Mouse (Mus musculus): ENCODE measurements around the gene Gm45618. TPM values are rescaled to one million over a fixed set of nuclear protein-coding genes. Genes with fewer than 3 reads are reported as not detected.

Gm45618 gene
- polyA plus RNA-seq (2012; rRNA removed; ENCODE audit: low replicate concordance) = not detected in 2 replicates

DNA sequence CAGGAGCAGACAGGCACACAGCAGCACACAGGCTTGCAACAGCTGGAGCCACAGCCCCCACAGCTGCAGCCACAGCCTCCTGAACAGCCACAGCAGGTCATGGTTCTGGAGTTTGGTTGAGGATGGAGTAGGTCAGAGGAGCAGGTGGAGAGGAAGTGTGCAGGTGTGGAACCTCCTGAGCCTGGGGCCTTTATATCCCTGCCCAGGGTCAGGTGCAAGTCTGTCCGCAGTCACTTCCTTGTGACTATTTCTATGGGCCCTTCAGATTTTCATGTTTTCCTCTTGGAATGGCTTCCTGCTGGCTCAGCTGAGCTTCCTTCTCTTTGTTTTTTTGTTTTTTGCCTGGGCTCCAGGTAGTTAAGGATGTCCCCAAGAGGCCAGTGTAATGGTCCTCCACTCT lies at the start of gene Gm45618:
Gene Gm45618, minus strand, starts transcription at position 101 of the 400 bp plus-strand sequence.

DNA sequence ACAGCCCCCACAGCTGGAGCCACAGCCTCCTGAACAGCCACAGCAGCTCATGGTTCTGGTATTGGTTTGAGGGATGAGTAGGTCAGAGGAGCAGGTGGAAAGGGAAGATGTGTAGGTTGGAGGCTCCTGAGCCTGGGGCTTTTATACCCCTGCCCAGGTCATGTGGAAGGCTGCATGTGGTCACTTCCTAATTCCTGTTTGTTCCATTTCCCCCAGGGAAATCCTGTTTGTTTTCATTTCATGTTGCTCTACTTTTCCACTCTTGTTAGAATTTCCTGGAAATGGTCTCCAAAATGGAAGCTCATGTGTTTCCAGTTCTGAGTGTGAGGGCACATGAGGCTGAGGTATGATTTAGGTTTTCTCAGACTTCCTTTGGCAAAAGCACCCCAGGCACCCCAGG lies 45.1 kb upstream of the Gm45618 start, which contains the start of gene Gm4553:
Gene Gm4553, minus strand, starts transcription at position 101 of the 400 bp plus-strand sequence.

GRCm38 (mm10) chr7:142157013-142157412 lies 36.5 kb upstream of the Gm45618 start, which contains the start of gene Gm29735:
TSS of gene Gm29735 (minus strand) at chr7:142157113.

GRCm38 (mm10) chr7:142144507-142144906 lies 24.0 kb upstream of the Gm45618 start, which contains the start of gene Gm45337:
TSS of gene Gm45337 (minus strand) at chr7:142144607.

GRCm38 (mm10) chr7:142135934-142136333 lies 15.4 kb upstream of the Gm45618 start, which contains the start of gene Gm39115:
TSS of gene Gm39115 (minus strand) at chr7:142136034.

GRCm38 (mm10) chr7:142095183-142095931 lies 25.2 kb downstream of the Gm45618 start, which contains the start of gene Dusp8:
TSS of gene Dusp8 (minus strand) at chr7:142095843.

Other genes with a start within 250 kb of the Gm45618 start
- gene Tollip, start 202.2 kb downstream of the Gm45618 start, polyA plus RNA-seq (2012; rRNA removed; ENCODE audit: low replicate concordance) = 79.8 and 82.1 TPM in 2 replicates
- gene Brsk2, start 171.0 kb downstream of the Gm45618 start, polyA plus RNA-seq (2012; rRNA removed; ENCODE audit: low replicate concordance) = 0.20 and 0.39 TPM in 2 replicates
- gene Mob2, start 59.7 kb downstream of the Gm45618 start, polyA plus RNA-seq (2012; rRNA removed; ENCODE audit: low replicate concordance) = 58.9 and 65.2 TPM in 2 replicates
- 7.4 and 12.9 TPM in 2 replicates for gene Dusp8, start 24.9 kb downstream of the Gm45618 start, polyA plus RNA-seq (2012; rRNA removed; ENCODE audit: low replicate concordance)
- not detected in 2 replicates for gene Gm39115, start 15.3 kb upstream of the Gm45618 start, polyA plus RNA-seq (2012; rRNA removed; ENCODE audit: low replicate concordance)
- not detected in 2 replicates for gene Gm45337, start 23.9 kb upstream of the Gm45618 start, polyA plus RNA-seq (2012; rRNA removed; ENCODE audit: low replicate concordance)
- gene Gm29735, start 36.4 kb upstream of the Gm45618 start, polyA plus RNA-seq (2012; rRNA removed; ENCODE audit: low replicate concordance) = not detected in 2 replicates
- gene Gm4553, start 45.0 kb upstream of the Gm45618 start, polyA plus RNA-seq (2012; rRNA removed; ENCODE audit: low replicate concordance) = not detected in 2 replicates
- not detected in 2 replicates for gene Krtap5-2, start 55.3 kb upstream of the Gm45618 start, polyA plus RNA-seq (2012; rRNA removed; ENCODE audit: low replicate concordance)
- gene Gm10153, start 69.7 kb upstream of the Gm45618 start, polyA plus RNA-seq (2012; rRNA removed; ENCODE audit: low replicate concordance) = not detected in 2 replicates
- not detected in 2 replicates for gene Krtap5-3, start 80.6 kb upstream of the Gm45618 start, polyA plus RNA-seq (2012; rRNA removed; ENCODE audit: low replicate concordance)
- not detected in 2 replicates for gene Gm7579, start 91.1 kb upstream of the Gm45618 start, polyA plus RNA-seq (2012; rRNA removed; ENCODE audit: low replicate concordance)
- not detected in 2 replicates for gene Krtap5-5, start 109.2 kb upstream of the Gm45618 start, polyA plus RNA-seq (2012; rRNA removed; ENCODE audit: low replicate concordance)
- not detected in 2 replicates for gene Gm40460, start 120.3 kb upstream of the Gm45618 start, polyA plus RNA-seq (2012; rRNA removed; ENCODE audit: low replicate concordance)
- gene Gm2431, start 137.6 kb upstream of the Gm45618 start, polyA plus RNA-seq (2012; rRNA removed; ENCODE audit: low replicate concordance) = not detected in 2 replicates
- gene Gm4559, start 153.6 kb upstream of the Gm45618 start, polyA plus RNA-seq (2012; rRNA removed; ENCODE audit: low replicate concordance) = not detected in 2 replicates
- gene Krtap5-1, start 176.4 kb upstream of the Gm45618 start, polyA plus RNA-seq (2012; rRNA removed; ENCODE audit: low replicate concordance) = not detected in 2 replicates
- gene Krtap5-4, start 182.8 kb upstream of the Gm45618 start, polyA plus RNA-seq (2012; rRNA removed; ENCODE audit: low replicate concordance) = not detected in 2 replicates

Data from subcutaneous adipose tissue, adult 2 months (tissue).